Mouse (Mus musculus) liver, embryonic 11.5 days (tissue): ENCODE results near the gene Slc35e2. TPM values are rescaled to one million over a fixed set of nuclear protein-coding genes. Genes with fewer than 3 reads are reported as not detected.
A peak's percentile ranks its signal among the peaks of the same experiment; 100 is the strongest.
"Not testable (repeated sequence)": the region's sequence is repeated elsewhere in the genome, so short reads cannot be mapped to it uniquely, and the experiment has no call there.

Experiments used
- ATAC-seq: fragments of 200-750 bp; cut with Nextera tagmentation; replicated peaks from 2 replicates; pipeline ENCODE4 v1.8.0; 2017; ENCODE audit warnings: moderate number of reproducible peaks, mild to moderate bottlenecking, moderate TSS enrichment, moderate library complexity; ENCODE audit not compliant: low FRiP score
- DNase-seq: peaks from one replicate; pipeline ENCODE4 v3.0.0-alpha.2; 2017; ENCODE audit warnings: low spot score
- H3K27ac ChIP-seq: fragments of 300-500 bp; sonication (generic); 2 replicates; pipeline ENCODE4 v1.5.1; 2014; ENCODE audit warnings: mild to moderate bottlenecking, low read depth, low read length, control low read depth
- H3K27me3 ChIP-seq: fragments of 300-500 bp; sonication (generic); replicated peaks from 2 replicates; pipeline ENCODE4 v1.6.1; 2014; ENCODE audit warnings: low read length, mixed read lengths; ENCODE audit not compliant: control insufficient read depth, insufficient read depth
- H3K36me3 ChIP-seq: fragments of 300-500 bp; sonication (generic); 2 replicates; pipeline ENCODE4 v1.6.1; 2014; ENCODE audit warnings: mild to moderate bottlenecking, low read length, moderate library complexity, mixed read lengths; ENCODE audit not compliant: control insufficient read depth, insufficient read depth
- H3K4me1 ChIP-seq: fragments of 300-500 bp; sonication (generic); replicated peaks from 2 replicates; pipeline ENCODE4 v1.6.1; 2014; ENCODE audit warnings: low read length, mixed read lengths; ENCODE audit not compliant: control insufficient read depth, insufficient read depth
- H3K4me2 ChIP-seq: fragments of 300-500 bp; sonication (generic); 2 replicates; pipeline ENCODE4 v1.6.1; 2014; ENCODE audit warnings: mild to moderate bottlenecking, control low read depth, moderate library complexity
- H3K4me3 ChIP-seq: fragments of 300-500 bp; sonication (generic); 2 replicates; pipeline ENCODE4 v1.5.1; 2014; ENCODE audit warnings: low read depth, low read length, control low read depth
- H3K9ac ChIP-seq: fragments of 300-500 bp; sonication (generic); 2 replicates; pipeline ENCODE4 v1.6.1; 2014; ENCODE audit warnings: low read depth, low read length, control low read depth
- H3K9me3 ChIP-seq: fragments of 300-500 bp; sonication (generic); 2 replicates; pipeline ENCODE4 v1.6.1; 2016; ENCODE audit warnings: low read length, inconsistent platforms, mixed read lengths; ENCODE audit not compliant: control insufficient read depth
- WGBS: fragments of 180-500 bp; shearing (Covaris S2); extraction: QIAGEN DNeasy Blood & Tissue Kit; methylation state at CpG from one replicate; pipeline ENCODE4 v1.1.7; 2014; 5-methylcytosine and 5-hydroxymethylcytosine counted together
- polyA plus RNA-seq: library from polyadenylated mRNA; unstranded; fragments of >200 nt; fragmentation: Nextera tagmentation; extraction: Ambion mirVana; gene quantifications from 2 replicates; pipeline ENCODE4 v1.2.1, GENCODE M21; 2014

The Slc35e2 gene
- polyA plus RNA-seq, 1 experiment from 2014 or later = 14.5 TPM

DNA sequence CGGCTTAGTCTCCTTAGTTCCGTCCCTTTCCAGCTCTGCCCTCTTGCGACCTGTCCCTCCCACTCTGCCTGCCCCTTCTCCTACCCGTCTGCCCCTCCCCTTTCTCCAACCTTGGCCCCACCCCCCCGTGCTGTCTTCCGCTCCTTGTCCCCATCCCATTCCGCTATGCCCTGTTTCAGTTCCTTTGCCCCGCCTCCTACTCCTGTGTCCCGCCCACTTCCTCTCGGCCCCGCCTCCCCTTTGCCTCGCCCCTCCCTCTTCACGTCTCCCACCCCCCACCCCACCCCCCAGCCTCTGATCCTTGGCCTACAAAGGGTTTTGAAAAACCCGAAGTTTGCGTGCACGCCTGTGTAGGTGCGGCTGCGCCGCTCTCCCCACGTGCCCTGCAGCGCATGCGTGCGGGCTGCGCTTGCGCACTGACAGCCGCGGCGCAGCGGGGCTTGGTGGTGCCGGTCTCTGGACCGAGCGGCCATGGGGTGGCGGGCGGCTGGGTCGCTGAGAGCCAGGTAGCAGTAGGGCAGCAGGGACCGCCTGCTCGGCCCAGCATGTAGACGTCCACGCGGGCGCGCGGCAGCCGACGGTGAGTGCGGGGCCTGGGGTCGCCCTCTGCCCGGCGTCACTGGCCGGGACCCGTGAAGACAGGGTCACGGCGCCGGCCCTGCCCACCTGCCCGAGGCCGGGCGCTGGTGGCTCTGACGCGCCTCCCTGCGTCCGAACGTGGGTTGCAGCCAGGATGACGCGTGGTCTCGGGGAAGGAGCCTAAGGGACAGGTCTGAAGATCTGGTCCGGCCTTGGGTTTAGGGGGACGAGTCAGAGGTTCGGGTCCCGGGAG is 37.6 kb upstream of the Slc35e2 start:
- DNase-seq = peak; percentile 98
- H3K9ac ChIP-seq = peak overlapping the region; percentile 91
- no peaks in the 10 kb centered on the region for H3K27me3 ChIP-seq
- peaks cover 20% of the 10 kb centered on the region for H3K36me3 ChIP-seq
- peak; percentile 94 for ATAC-seq
- H3K9me3 ChIP-seq = no peaks in the 10 kb centered on the region
- H3K4me2 ChIP-seq = peak overlapping the region; percentile 95
- peak overlapping the region; percentile 93 for H3K27ac ChIP-seq
- under 1% methylated on average over 69 of the region's 69 CpGs for WGBS
- H3K4me1 ChIP-seq = peaks cover 56% of the 10 kb centered on the region
- H3K4me3 ChIP-seq = peak overlapping the region; percentile 91

DNA sequence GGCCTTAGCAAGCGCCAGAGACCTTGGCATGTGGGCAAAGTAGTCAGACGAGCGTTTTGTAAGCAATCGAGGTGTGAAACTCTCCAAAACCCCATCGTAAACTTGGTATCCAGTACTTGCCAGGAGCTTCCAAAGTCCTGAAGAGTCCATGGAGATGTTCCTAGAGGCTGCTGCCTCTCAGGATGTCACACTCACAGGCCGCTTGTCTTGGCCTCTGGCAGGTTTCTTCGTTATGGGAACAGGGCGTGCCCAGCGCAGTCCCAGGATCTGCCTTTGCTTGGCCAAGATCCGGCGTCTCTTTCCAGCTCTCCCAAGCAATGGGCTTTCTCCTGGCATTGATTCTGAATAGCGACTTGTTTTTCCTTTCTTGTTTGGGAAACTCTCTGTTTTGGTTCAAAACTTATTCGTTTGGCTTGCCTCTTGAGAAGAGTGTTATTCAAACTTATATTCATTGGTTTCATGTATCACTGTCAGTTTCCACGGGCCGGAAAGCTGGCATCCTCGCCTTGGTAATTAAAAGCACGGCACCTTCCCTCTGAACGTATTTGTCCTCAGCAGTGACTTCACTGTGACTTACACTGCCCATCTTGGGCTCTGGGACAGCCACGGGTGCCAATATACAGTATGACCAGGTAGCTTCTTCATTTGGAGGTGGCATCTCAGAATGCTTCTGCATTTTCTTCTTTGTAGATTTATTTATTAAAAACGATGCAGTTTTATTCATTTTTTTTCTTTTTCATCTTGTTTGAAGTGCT is 36.7 kb upstream of the Slc35e2 start:
- H3K27ac ChIP-seq = peak overlapping the region; percentile 93
- ATAC-seq = no peak
- peaks cover 17% of the 10 kb centered on the region for H3K36me3 ChIP-seq
- no peaks in the 10 kb centered on the region for H3K9me3 ChIP-seq
- H3K4me2 ChIP-seq = peak overlapping the region; percentile 95
- peak overlapping the region; percentile 91 for H3K4me3 ChIP-seq
- no peaks in the 10 kb centered on the region for H3K27me3 ChIP-seq
- no peak for DNase-seq
- 10% methylated on average over 20 of the region's 20 CpGs for WGBS
- peak overlapping the region; percentile 91 for H3K9ac ChIP-seq
- H3K4me1 ChIP-seq = peaks cover 50% of the 10 kb centered on the region

DNA sequence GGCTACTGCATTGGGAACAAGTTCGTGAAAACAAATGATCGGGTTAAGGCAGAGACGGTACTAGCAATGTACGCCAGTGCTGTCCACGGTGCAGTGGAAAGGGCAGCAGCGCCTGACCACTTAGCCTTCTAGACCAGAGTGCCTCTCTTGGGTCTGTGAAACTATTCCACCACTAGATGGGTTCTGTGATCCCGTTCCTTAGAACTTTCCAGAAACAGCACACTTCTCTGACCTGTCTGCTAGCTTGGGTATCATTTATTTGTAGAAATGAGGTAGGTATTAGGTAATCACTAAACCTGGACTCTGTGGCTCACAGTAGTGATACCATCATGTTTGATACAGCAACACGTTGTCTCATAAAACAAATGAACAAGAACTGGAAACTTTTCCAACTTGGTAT is 34.7 kb upstream of the Slc35e2 start:
- Histone ChIP-seq H3K27ac (no peak overlapping the region), H3K9ac (0 out of 2 replicates have a peak overlapping the region, but pooled peaks have one; percentile 28), H3K36me3 (0 out of 2 replicates have a peak, but pooled peaks cover 2% of the 10 kb centered on the region), H3K27me3 (no peaks in the 10 kb centered on the region), H3K9me3 (no peaks in the 10 kb centered on the region), H3K4me3 (no peak overlapping the region), H3K4me2 (no peak overlapping the region; the same call in 1 of the 2 replicates), H3K4me1 (peaks cover 37% of the 10 kb centered on the region)
- DNase-seq = no peak
- ATAC-seq = no peak
- 65% methylated on average over 8 of the region's 8 CpGs for WGBS

- Histone ChIP-seq H3K27ac (peak overlapping the region; percentile 59; the same call in 1 of the 2 replicates), H3K27me3 (no peaks in the 10 kb centered on the region), H3K4me3 (no peak overlapping the region), H3K36me3 (0 out of 2 replicates have a peak, but pooled peaks cover 2% of the 10 kb centered on the region), H3K4me1 (peaks cover 26% of the 10 kb centered on the region), H3K9me3 (no peaks in the 10 kb centered on the region), H3K9ac (no peak overlapping the region), H3K4me2 (no peak overlapping the region; the same call in 1 of the 2 replicates)
- no peak for ATAC-seq
- WGBS = 16% methylated on average over 2 of the region's 2 CpGs
- DNase-seq = no peak
Measured at GRCm38 (mm10) chr4:155568170-155568569, 33.0 kb upstream of the Slc35e2 start.

DNA sequence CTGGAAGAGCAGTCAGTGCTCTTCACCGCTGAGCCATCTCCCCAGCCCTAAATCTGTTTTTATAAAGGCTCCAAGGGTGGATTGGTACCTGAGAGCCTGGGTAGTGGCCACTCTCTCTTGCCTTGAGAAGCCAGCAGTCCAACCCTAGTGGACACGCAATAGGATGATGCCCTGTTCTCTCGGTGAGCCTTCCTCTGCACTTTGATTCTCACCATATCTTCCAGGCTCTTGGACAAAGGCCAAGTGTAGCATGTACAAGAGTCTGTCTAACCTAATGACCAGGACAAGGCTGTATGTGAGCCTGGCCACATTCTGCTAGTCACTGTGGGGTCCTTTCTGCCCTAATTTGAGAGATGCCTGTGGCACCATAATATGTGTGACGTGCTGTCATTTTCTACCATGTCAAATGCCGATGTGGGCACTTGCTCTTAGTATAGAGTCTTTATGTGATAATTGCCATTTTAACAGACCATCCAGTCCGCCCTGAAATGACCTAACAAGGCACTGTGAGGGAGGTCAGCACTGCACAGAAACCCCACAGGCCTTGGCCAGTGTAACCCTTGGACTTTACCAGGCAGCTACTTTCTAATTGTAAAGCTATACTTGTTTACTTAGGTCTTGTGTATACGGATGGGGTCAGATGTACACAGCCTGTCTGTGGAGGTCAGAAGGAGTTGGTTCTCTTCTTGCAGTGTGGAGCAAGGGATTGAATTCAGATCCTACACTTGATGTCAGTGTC is 32.4 kb upstream of the Slc35e2 start:
- peak overlapping the region; percentile 59 for H3K27ac ChIP-seq
- 85% methylated on average over 7 of the region's 7 CpGs for whole genome bisulfite sequencing
- peak; percentile 32; the same call in 1 of the 2 replicates for ATAC-seq

GRCm38 (mm10) chr4:155569818-155570217 is 31.4 kb upstream of the Slc35e2 start:
- ATAC-seq (no peak), DNase-seq (no peak)
- no peaks in the 10 kb centered on the region for H3K27me3 ChIP-seq
- H3K27ac ChIP-seq = no peak overlapping the region
- no peak overlapping the region for H3K9ac ChIP-seq
- 0 out of 2 replicates have a peak, but pooled peaks cover 2% of the 10 kb centered on the region for H3K36me3 ChIP-seq
- no peaks in the 10 kb centered on the region for H3K9me3 ChIP-seq
- no peak overlapping the region for H3K4me3 ChIP-seq
- 88% methylated on average over 6 of the region's 6 CpGs for WGBS
- no peak overlapping the region for H3K4me2 ChIP-seq
- H3K4me1 ChIP-seq = peaks cover 27% of the 10 kb centered on the region

More for the DNA sequence above, 32.4 kb upstream of the Slc35e2 start:
- Histone ChIP-seq H3K4me2 (peak overlapping the region; percentile 23), H3K9me3 (no peaks in the 10 kb centered on the region), H3K27me3 (no peaks in the 10 kb centered on the region), H3K36me3 (0 out of 2 replicates have a peak, but pooled peaks cover 2% of the 10 kb centered on the region), H3K4me3 (no peak overlapping the region), H3K4me1 (peaks cover 29% of the 10 kb centered on the region), H3K9ac (0 out of 2 replicates have a peak overlapping the region, but pooled peaks have one; percentile 12)
- DNase-seq = no peak

DNA sequence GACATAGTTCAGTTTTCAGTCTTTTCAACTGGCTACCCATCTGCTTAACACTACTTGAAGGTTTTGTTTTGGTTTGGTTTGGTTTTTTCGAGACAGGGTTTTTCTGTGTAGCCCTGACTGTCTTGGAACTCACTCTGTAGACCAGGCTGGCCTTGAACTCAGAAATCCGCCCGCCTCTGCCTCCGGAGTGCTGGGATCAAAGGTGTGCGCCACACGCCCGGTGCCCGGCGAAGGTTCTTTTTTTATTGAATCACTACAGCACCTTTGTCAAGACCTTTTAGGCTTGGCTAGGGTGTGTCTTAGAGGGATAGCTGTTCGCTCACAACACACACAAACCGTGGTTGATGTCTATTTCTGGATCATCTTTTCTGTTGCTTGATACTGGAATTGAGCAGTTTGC is 30.9 kb upstream of the Slc35e2 start:
- DNase-seq, H3K36me3 ChIP-seq, ATAC-seq, H3K27ac ChIP-seq, H3K27me3 ChIP-seq, H3K4me2 ChIP-seq, H3K4me3 ChIP-seq, H3K9ac ChIP-seq, H3K9me3 ChIP-seq: not testable (repeated sequence)
- 85% methylated on average over 11 of the region's 11 CpGs for WGBS
- peaks cover 24% of the 10 kb centered on the region for H3K4me1 ChIP-seq

- DNase-seq = no peak
- Histone ChIP-seq H3K27me3 (no peaks in the 10 kb centered on the region), H3K27ac (no peak overlapping the region; the same call in 1 of the 2 replicates), H3K36me3 (no peaks in the 10 kb centered on the region), H3K4me3 (no peak overlapping the region), H3K4me1 (peaks cover 15% of the 10 kb centered on the region), H3K4me2 (no peak overlapping the region), H3K9ac (no peak overlapping the region), H3K9me3 (no peaks in the 10 kb centered on the region)
- ATAC-seq = 0 out of 2 replicates have a peak, but pooled peaks have one; percentile 24
- WGBS = 53% methylated on average over 2 of the region's 2 CpGs
Measured at GRCm38 (mm10) chr4:155571442-155571841, 29.8 kb upstream of the Slc35e2 start.
